10 mouse cellular contexts compared by ENCODE assay signal in genomic region chr2:74663291-74663925, GRCm38 (mm10). TPM values are rescaled to one million over a fixed set of nuclear protein-coding genes. Genes with fewer than 3 reads are reported as not detected.
A peak's percentile ranks its signal among the peaks of the same experiment; 100 is the strongest.
DNase-seq lines count a peak whose midpoint lies in the region; ATAC-seq and TF ChIP-seq lines count a peak whose summit lies in the region.
"Had no signal": no experiment of that assay in that cellular context is flagged by ENCODE, and none has a peak within 500 bp of the region (broad histone marks: within the 10 kb centered on the region; RNA-seq: fewer than 3 reads in every experiment).

No protein-coding gene starts in this region.

- TF ChIP-seq CTCF in heart, postnatal 0 days (IDR thresholded peaks at IDR 0.05; ENCODE audit: low read depth): peak; percentile 55
- TF ChIP-seq CTCF in lung, embryonic 14.5 days (IDR thresholded peaks at IDR 0.05; ENCODE audit: low read depth): peak; percentile 74

- no peak for ATAC-seq in heart, postnatal 0 days (ENCODE audit: insufficient read depth, low read depth)
- ATAC-seq in heart, embryonic 11.5 days (replicated peaks; ENCODE audit: insufficient number of reproducible peaks, low FRiP score, low TSS enrichment): no peak
- ATAC-seq in inflammation-experienced regulatory T-cells, adult 6 months: peak; percentile 39
- ATAC-seq in lung, embryonic 14.5 days (ENCODE audit: insufficient read depth): no peak

- H3K4me3 ChIP-seq in heart, postnatal 0 days (ENCODE audit: low read depth, low read length): no peak overlapping the region
- H3K4me3 ChIP-seq in heart, embryonic 11.5 days (ENCODE audit: low read depth, low read length): no peak overlapping the region
- no peak overlapping the region for H3K4me3 ChIP-seq in lung, embryonic 14.5 days (ENCODE audit: low read depth, low read length)

- H3K36me3 ChIP-seq in heart, postnatal 0 days (replicated peaks; ENCODE audit: control insufficient read depth, insufficient read depth, low read length): no peaks in the 10 kb centered on the region
- H3K36me3 ChIP-seq in heart, embryonic 11.5 days (ENCODE audit: control insufficient read depth, insufficient read depth, low read length): no peaks in the 10 kb centered on the region
- no peaks in the 10 kb centered on the region for H3K36me3 ChIP-seq in lung, embryonic 14.5 days (ENCODE audit: insufficient read depth)

- no peaks in the 10 kb centered on the region for H3K9me3 ChIP-seq in heart, postnatal 0 days (replicated peaks; ENCODE audit: control insufficient read depth, low read length)
- no peaks in the 10 kb centered on the region for H3K9me3 ChIP-seq in heart, embryonic 11.5 days (replicated peaks; ENCODE audit: control insufficient read depth, low read length)
- H3K9me3 ChIP-seq in lung, embryonic 14.5 days (ENCODE audit: low read depth, low read length): no peaks in the 10 kb centered on the region

- DNase-seq in heart, postnatal 0 days (ENCODE audit: low spot score): no peak
- DNase-seq in 3T3-L1 (ENCODE audit: low read depth, low spot score): peak; percentile 79
- DNase-seq in R1 (ENCODE audit: low read depth, low spot score): peak; percentile 47
- DNase-seq in lung, embryonic 14.5 days: peak; percentile 84
- peak; percentile 53 to 55 for DNase-seq in right cerebral cortex, postnatal 36 days (ENCODE audit: low spot score in 2 of 2)
- DNase-seq in spleen, postnatal 4 days (ENCODE audit: low spot score in 2 of 2): no peak

- 4% methylated on average over 18 of the region's 18 CpGs for WGBS in heart, postnatal 0 days
- WGBS in heart, embryonic 11.5 days (ENCODE audit: insufficient replicate concordance): 6% methylated on average over 18 of the region's 18 CpGs
- 4% methylated on average over 18 of the region's 18 CpGs for WGBS in lung, embryonic 14.5 days

- no peak overlapping the region for H3K27ac ChIP-seq in heart, postnatal 0 days (ENCODE audit: low read depth)
- H3K27ac ChIP-seq in heart, embryonic 11.5 days (ENCODE audit: low read depth, low read length): no peak overlapping the region
- H3K27ac ChIP-seq in lung, embryonic 14.5 days (ENCODE audit: low read depth): no peak overlapping the region

- H3K27me3 ChIP-seq in heart, postnatal 0 days (ENCODE audit: control insufficient read depth, insufficient read depth, low read length): peaks cover 98% of the 10 kb centered on the region
- H3K27me3 ChIP-seq in heart, embryonic 11.5 days (ENCODE audit: control insufficient read depth, insufficient read depth, low read length): peaks cover 94% of the 10 kb centered on the region
- peaks cover 97% of the 10 kb centered on the region for H3K27me3 ChIP-seq in lung, embryonic 14.5 days (ENCODE audit: insufficient read depth, low read length)

- no peak overlapping the region for H3K9ac ChIP-seq in heart, postnatal 0 days (replicated peaks; ENCODE audit: low read depth, low read length)
- no peak overlapping the region for H3K9ac ChIP-seq in heart, embryonic 11.5 days (ENCODE audit: low read depth, low read length)
- no peak overlapping the region for H3K9ac ChIP-seq in lung, embryonic 14.5 days

- TF ChIP-seq EP300 in heart, postnatal 0 days (IDR thresholded peaks at IDR 0.05; ENCODE audit: low read depth): no peak

- no peak overlapping the region for H3K4me2 ChIP-seq in heart, postnatal 0 days (ENCODE audit: low read depth, low read length)
- H3K4me2 ChIP-seq in heart, embryonic 11.5 days: no peak overlapping the region
- no peak overlapping the region for H3K4me2 ChIP-seq in lung, embryonic 14.5 days

- peaks cover 3% of the 10 kb centered on the region; the same call in 1 of the 2 replicates for H3K4me1 ChIP-seq in heart, postnatal 0 days (ENCODE audit: control insufficient read depth, insufficient read depth)
- peaks cover 7% of the 10 kb centered on the region; the same call in 1 of the 2 replicates for H3K4me1 ChIP-seq in heart, embryonic 11.5 days (ENCODE audit: control insufficient read depth, insufficient read depth, low read length)
- H3K4me1 ChIP-seq in lung, embryonic 14.5 days (ENCODE audit: insufficient read depth): no peaks in the 10 kb centered on the region

RNA-seq across cellular contexts. Expression of gene Evx2, which starts 4.1 kb away (rescaled TPM):
- not detected in 2 replicates for total RNA-seq in heart, postnatal 0 days (2014; rRNA removed; ENCODE audit: low replicate concordance)
- not detected in 2 replicates for polyA plus RNA-seq in heart, postnatal 0 days (2015; fragmentation: Nextera tagmentation; extraction: Ambion mirVana)
- polyA plus RNA-seq in heart, embryonic 11.5 days (2014; fragmentation: Nextera tagmentation; extraction: Ambion mirVana): not detected in 2 replicates
- polyA plus RNA-seq in inflammation-experienced regulatory T-cells, adult 6 months (2017; shearing (Covaris generic)): not detected
- polyA plus RNA-seq in lung, embryonic 14.5 days (2014; fragmentation: Nextera tagmentation; extraction: Ambion mirVana): not detected in 2 replicates
- total RNA-seq: heart, postnatal 10 days had no signal

RNA-seq across cellular contexts. Expression of gene Hoxd13, which starts 4.7 kb away (rescaled TPM):
- total RNA-seq in heart, postnatal 0 days (2014; rRNA removed; ENCODE audit: low replicate concordance): not detected in 2 replicates
- not detected in 2 replicates for polyA plus RNA-seq in heart, postnatal 0 days (2015; fragmentation: Nextera tagmentation; extraction: Ambion mirVana)
- polyA plus RNA-seq in heart, embryonic 11.5 days (2014; fragmentation: Nextera tagmentation; extraction: Ambion mirVana): not detected in 2 replicates
- polyA plus RNA-seq in inflammation-experienced regulatory T-cells, adult 6 months (2017; shearing (Covaris generic)): not detected
- polyA plus RNA-seq in lung, embryonic 14.5 days (2014; fragmentation: Nextera tagmentation; extraction: Ambion mirVana): not detected in 2 replicates
- total RNA-seq: heart, postnatal 10 days had no signal
- polyA plus RNA-seq: neural tube, embryonic 14.5 days had no signal

RNA-seq across cellular contexts. Expression of gene Hoxd12, which starts 11.4 kb away (rescaled TPM):
- not detected in 2 replicates for total RNA-seq in heart, postnatal 0 days (2014; rRNA removed; ENCODE audit: low replicate concordance)
- not detected in 2 replicates for polyA plus RNA-seq in heart, postnatal 0 days (2015; fragmentation: Nextera tagmentation; extraction: Ambion mirVana)
- polyA plus RNA-seq in heart, embryonic 11.5 days (2014; fragmentation: Nextera tagmentation; extraction: Ambion mirVana): not detected in 2 replicates
- polyA plus RNA-seq in inflammation-experienced regulatory T-cells, adult 6 months (2017; shearing (Covaris generic)): not detected
- not detected in 2 replicates for polyA plus RNA-seq in lung, embryonic 14.5 days (2014; fragmentation: Nextera tagmentation; extraction: Ambion mirVana)
- total RNA-seq: heart, postnatal 10 days had no signal
- polyA plus RNA-seq: neural tube, embryonic 14.5 days had no signal

RNA-seq across cellular contexts. Expression of gene Hoxd11, which starts 15.9 kb away (rescaled TPM):
- 0.11 TPM in 1 of 2 replicates, not detected in the other for total RNA-seq in heart, postnatal 0 days (2014; rRNA removed; ENCODE audit: low replicate concordance)
- polyA plus RNA-seq in heart, postnatal 0 days (2015; fragmentation: Nextera tagmentation; extraction: Ambion mirVana): not detected in 2 replicates
- polyA plus RNA-seq in heart, embryonic 11.5 days (2014; fragmentation: Nextera tagmentation; extraction: Ambion mirVana): not detected in 2 replicates
- under 1 TPM in 1 of 3 experiments, not detected in 2; 0.11 TPM for polyA plus RNA-seq in inflammation-experienced regulatory T-cells, adult 6 months (2017; shearing (Covaris generic))
- polyA plus RNA-seq in lung, embryonic 14.5 days (2014; fragmentation: Nextera tagmentation; extraction: Ambion mirVana): not detected in 2 replicates
- total RNA-seq: heart, postnatal 10 days had no signal

RNA-seq across cellular contexts. Expression of gene Hoxd10, which starts 28.3 kb away (rescaled TPM):
- not detected in 2 replicates for total RNA-seq in heart, postnatal 0 days (2014; rRNA removed; ENCODE audit: low replicate concordance)
- polyA plus RNA-seq in heart, postnatal 0 days (2015; fragmentation: Nextera tagmentation; extraction: Ambion mirVana): 0.08 TPM in 1 of 2 replicates, not detected in the other
- 0.11 TPM in 1 of 2 replicates, not detected in the other for polyA plus RNA-seq in heart, embryonic 11.5 days (2014; fragmentation: Nextera tagmentation; extraction: Ambion mirVana)
- not detected for polyA plus RNA-seq in inflammation-experienced regulatory T-cells, adult 6 months (2017; shearing (Covaris generic))
- 0.14 TPM in 1 of 2 replicates, not detected in the other for polyA plus RNA-seq in lung, embryonic 14.5 days (2014; fragmentation: Nextera tagmentation; extraction: Ambion mirVana)
- total RNA-seq: heart, postnatal 10 days had no signal

Comparison
In these comparisons a context has a peak if more than half of its experiments do, and no peak if none do; other contexts are left out.
1. DNase-seq: peak in 3T3-L1 (single experiment), R1 (single experiment), lung, embryonic 14.5 days (single experiment) and right cerebral cortex, postnatal 36 days (2 of 2); none in heart, postnatal 0 days (single experiment) and spleen, postnatal 4 days (0 of 2).